Mouse (Mus musculus) cortical plate, adult 2 months (tissue): ENCODE measurements around the gene Zdhhc14. TPM values are rescaled to one million over a fixed set of nuclear protein-coding genes. Genes with fewer than 3 reads are reported as not detected.

Experiments used
- H3K27ac ChIP-seq: fragments of 200-500 bp; 2 replicates; pipeline ENCODE4 v1.5.1; 2012; ENCODE audit warnings: low read length, control low read depth, inconsistent platforms; ENCODE audit not compliant: insufficient read depth
- H3K4me1 ChIP-seq: fragments of 200-500 bp; 2 replicates; pipeline ENCODE4 v1.6.1; 2011; ENCODE audit warnings: low read length; ENCODE audit not compliant: control insufficient read depth, insufficient read depth
- H3K4me3 ChIP-seq: fragments of 200-500 bp; 2 replicates; pipeline ENCODE4 v1.5.1; 2011; ENCODE audit warnings: mild to moderate bottlenecking, low read length, control low read depth; ENCODE audit not compliant: insufficient read depth
- CTCF ChIP-seq: fragments of 200-500 bp; IDR thresholded peaks from 2 replicates; pipeline ENCODE4 v1.5.1; 2011; ENCODE audit warnings: mild to moderate bottlenecking, control low read depth, low read length; ENCODE audit not compliant: insufficient read depth; ENCODE audit errors: extremely low read depth
- POLR2A ChIP-seq: fragments of 200-500 bp; IDR thresholded peaks from 2 replicates; pipeline ENCODE4 v1.6.1; 2011; ENCODE audit warnings: mild to moderate bottlenecking, low read length, control low read depth; ENCODE audit not compliant: insufficient read depth; ENCODE audit errors: extremely low read depth
- polyA plus RNA-seq: library from polyadenylated mRNA; depleted of rRNA; stranded (reverse); fragments of >200 nt; gene quantifications from 2 replicates; pipeline ENCODE4 v1.2.3, GENCODE M21; 2012

Zdhhc14 gene
- polyA plus RNA-seq, 1 experiment, result 15.1 TPM

DNA sequence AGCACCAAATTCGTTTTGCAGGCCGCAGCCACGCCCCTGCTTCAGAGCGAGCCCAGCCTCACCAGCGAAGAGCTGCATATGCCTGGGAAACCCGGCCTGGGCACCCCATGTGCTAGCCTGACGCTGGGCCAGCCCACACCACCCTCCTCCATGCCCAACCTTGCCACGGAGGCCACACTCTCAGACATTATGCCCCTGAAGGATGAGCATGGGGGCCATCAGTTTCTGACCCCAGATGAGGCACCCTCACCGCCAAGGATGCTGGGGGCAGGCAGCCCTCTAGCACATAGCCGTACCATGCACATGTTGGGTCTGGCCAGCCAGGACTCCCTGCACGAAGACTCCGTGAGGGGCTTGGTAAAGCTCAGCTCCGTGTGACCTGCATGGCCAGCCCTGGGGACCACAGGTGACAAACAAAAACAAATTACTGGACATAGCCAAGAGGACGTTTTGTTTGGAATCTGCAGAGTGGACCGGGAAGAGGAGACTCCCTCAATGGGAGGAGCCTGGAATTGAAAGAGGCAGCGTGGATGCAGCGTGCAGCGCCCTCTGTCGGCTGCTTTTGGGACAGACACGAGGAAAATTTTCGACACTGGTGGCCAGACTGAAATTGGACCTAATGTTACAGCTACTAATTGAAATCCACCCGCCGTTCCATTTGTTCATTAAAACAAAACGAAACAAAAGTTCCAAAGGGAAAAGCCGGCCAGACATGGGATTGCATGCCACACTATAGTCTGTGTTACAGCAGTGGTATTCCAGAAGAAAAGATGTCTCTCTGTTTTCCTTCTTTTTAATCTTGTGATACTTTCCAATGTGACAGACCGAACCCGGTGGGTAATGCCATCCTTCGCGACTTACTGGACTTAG is 260.6 kb downstream of the Zdhhc14 start:
- no peak for TF ChIP-seq POLR2A
- peak; percentile 87 for TF ChIP-seq CTCF
- H3K4me1 ChIP-seq, result peaks cover 3% of the 10 kb centered on the region
- H3K4me3 ChIP-seq, result peak overlapping the region; percentile 18
- H3K27ac ChIP-seq, result no peak overlapping the region

DNA sequence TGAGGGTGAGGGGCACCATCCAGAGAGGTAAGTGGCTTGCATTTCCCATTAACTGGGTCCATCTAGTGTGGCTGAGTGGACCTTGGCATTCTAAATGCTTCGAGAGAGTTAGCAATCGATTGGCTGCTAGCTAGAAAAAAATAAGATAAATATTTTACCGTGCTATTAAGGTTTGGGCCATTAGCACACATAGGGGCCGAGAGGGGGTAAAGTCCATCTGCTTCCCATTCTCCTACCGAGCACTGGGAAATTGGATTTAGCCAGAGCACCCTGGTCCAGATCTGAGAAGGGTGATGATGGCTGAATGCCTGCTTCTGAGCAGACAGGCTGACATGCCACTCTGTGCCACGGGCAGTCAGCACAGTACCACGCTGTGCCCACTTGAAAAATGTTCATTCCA is 263.1 kb downstream of the Zdhhc14 start:
- Histone ChIP-seq H3K27ac (no peak overlapping the region), H3K4me3 (no peak overlapping the region), H3K4me1 (no peaks in the 10 kb centered on the region)
- TF ChIP-seq POLR2A, result no peak
- TF ChIP-seq CTCF, result no peak

DNA sequence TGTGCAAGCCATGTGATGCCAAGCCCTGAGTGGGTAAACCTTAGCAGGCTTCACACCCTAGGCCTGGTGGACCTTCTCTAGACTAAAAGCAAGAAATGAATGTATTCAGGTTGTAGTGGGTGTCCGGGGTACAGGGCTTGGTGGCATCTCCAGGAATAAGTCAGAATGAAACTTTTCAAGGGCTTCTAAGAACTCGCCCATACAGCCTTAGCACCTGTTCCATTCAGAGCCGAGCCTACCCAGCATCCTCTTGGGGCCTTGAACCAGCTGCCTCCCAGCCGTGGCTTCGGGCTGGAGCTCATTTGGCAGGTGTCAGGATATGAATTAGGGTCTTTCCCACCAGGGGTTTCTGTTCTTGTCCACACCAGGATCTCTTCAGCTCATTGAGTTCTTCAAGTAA is 263.7 kb downstream of the Zdhhc14 start:
- TF ChIP-seq POLR2A (no peak), CTCF (no peak)
- no peak overlapping the region for H3K27ac ChIP-seq
- no peaks in the 10 kb centered on the region for H3K4me1 ChIP-seq
- no peak overlapping the region for H3K4me3 ChIP-seq

DNA sequence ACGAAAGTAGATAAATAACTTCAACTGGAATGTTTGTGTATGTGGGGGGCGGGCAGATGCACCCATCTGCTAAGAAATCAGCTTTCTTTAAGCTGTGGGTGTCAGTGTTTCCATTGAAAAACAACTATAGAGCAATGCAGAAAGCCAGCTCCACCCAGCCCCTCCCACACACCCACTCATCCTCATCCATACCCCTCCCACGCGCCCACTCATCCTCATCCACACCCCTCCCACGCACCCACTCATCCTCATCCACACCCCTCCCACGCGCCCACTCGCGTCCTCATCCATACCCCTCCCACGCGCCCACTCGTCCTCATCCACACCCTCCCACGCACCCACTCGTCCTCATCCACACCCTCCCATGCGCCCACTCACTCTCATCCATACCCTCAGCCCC is 264.5 kb downstream of the Zdhhc14 start:
- Histone ChIP-seq H3K4me3 (no peak overlapping the region), H3K27ac (no peak overlapping the region), H3K4me1 (no peaks in the 10 kb centered on the region)
- TF ChIP-seq POLR2A (no peak), CTCF (no peak)

DNA sequence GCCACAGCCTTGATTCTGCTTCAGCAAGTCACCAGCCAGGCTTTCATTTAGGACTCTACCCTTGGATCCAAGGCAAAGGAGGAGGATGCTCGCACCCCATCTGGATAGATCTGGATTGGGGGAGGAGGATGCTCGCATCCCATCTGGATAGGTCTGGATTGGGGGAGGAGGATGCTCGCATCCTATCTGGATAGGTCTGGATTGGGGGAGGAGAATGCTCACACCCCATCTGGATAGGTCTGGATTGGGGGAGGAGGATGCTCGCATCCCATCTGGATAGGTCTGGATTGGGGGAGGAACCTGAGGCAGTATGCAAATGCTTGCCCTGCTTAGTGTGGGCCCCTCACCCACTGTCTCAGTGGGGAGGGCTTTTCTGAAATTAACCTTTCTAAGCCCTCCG is 271.4 kb downstream of the Zdhhc14 start:
- Histone ChIP-seq H3K4me1 (no peaks in the 10 kb centered on the region), H3K27ac (no peak overlapping the region), H3K4me3 (no peak overlapping the region)
- TF ChIP-seq CTCF (no peak), POLR2A (no peak)

DNA sequence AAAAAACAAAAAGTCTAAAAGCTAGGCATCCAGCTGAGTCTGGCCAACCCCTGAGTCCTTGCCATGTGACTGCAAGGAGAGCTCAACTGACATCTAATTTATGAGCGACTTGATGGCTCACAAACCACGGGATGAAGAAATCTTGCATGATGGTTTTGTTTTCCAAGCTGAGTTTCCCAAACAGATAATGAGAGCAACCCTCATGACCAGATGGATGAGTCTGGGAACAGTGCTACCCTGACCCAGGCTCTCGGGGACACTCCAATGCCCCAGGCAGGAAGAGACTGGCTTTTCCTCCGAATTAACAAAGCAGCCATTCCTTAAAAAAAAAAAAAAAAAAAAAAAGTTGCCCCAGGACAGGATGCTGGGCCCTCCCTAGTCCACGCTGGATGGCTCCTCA is 271.9 kb downstream of the Zdhhc14 start:
- Histone ChIP-seq H3K27ac (no peak overlapping the region), H3K4me1 (no peaks in the 10 kb centered on the region), H3K4me3 (no peak overlapping the region)
- TF ChIP-seq CTCF (no peak), POLR2A (no peak)

DNA sequence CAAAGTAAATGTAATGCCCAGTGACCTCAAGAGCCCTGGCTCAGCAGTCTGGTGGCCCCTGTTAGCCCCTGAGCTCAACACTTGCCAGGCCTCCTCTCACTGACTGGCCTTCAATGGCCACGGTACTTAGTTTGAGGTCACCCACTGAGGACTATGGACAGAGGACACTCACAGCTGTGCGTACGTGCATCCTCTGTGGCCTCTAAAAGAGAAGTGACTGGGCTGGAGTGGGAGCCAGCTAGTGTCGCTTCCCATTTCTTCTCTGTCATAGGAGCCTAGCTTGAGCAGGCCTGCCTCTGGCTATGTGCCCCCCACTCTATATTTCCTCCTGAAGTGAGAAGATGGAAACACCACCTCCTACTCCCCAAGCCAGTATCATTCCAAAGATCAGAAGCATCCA is 273.4 kb downstream of the Zdhhc14 start:
- Histone ChIP-seq H3K27ac (no peak overlapping the region), H3K4me3 (no peak overlapping the region), H3K4me1 (no peaks in the 10 kb centered on the region)
- TF ChIP-seq POLR2A, result no peak

GRCm38 (mm10) chr17:5768164-5768705 is 275.9 kb downstream of the Zdhhc14 start:
- Histone ChIP-seq H3K4me1 (no peaks in the 10 kb centered on the region; the same call in 1 of the 2 replicates), H3K4me3 (no peak overlapping the region), H3K27ac (no peak overlapping the region)
- no peak for TF ChIP-seq POLR2A
- no peak for TF ChIP-seq CTCF

GRCm38 (mm10) chr17:5768810-5769520 is 276.6 kb downstream of the Zdhhc14 start:
- H3K4me1 ChIP-seq, result no peaks in the 10 kb centered on the region; the same call in 1 of the 2 replicates
- H3K27ac ChIP-seq, result no peak overlapping the region
- no peak for TF ChIP-seq CTCF
- no peak overlapping the region for H3K4me3 ChIP-seq
